Mouse (Mus musculus) forebrain, embryonic 11.5 days (tissue): ENCODE data around the gene Lmtk3. TPM values are rescaled to one million over a fixed set of nuclear protein-coding genes. Genes with fewer than 3 reads are reported as not detected.

Experiments
- ATAC-seq: fragments of 200-750 bp; cut with Nextera tagmentation; replicated peaks from 2 replicates; pipeline ENCODE4 v1.8.0; 2017; ENCODE audit warnings: moderate TSS enrichment; ENCODE audit not compliant: low FRiP score
- DNase-seq: peaks from one replicate; pipeline ENCODE4 v3.0.0-alpha.2; 2017; ENCODE audit warnings: low spot score
- H3K27ac ChIP-seq: fragments of 300-500 bp; sonication (generic); 2 replicates; pipeline ENCODE4 v1.5.1; 2014; ENCODE audit warnings: low read depth, low read length
- H3K27me3 ChIP-seq: fragments of 300-500 bp; sonication (generic); 2 replicates; pipeline ENCODE4 v1.6.1; 2014; ENCODE audit warnings: mild to moderate bottlenecking, low read length, mixed read lengths; ENCODE audit not compliant: control insufficient read depth, insufficient read depth
- H3K36me3 ChIP-seq: fragments of 300-500 bp; sonication (generic); 2 replicates; pipeline ENCODE4 v1.6.1; 2014; ENCODE audit warnings: mild to moderate bottlenecking, low read length, moderate library complexity, mixed read lengths; ENCODE audit not compliant: control insufficient read depth, insufficient read depth
- H3K4me1 ChIP-seq: fragments of 300-500 bp; sonication (generic); replicated peaks from 2 replicates; pipeline ENCODE4 v1.6.1; 2014; ENCODE audit warnings: low read length, mixed read lengths; ENCODE audit not compliant: control insufficient read depth, insufficient read depth
- H3K4me2 ChIP-seq: fragments of 300-500 bp; sonication (generic); 2 replicates; pipeline ENCODE4 v1.6.1; 2014; ENCODE audit warnings: low read depth, mild to moderate bottlenecking, low read length, moderate library complexity, mixed read lengths; ENCODE audit not compliant: severe bottlenecking
- H3K4me3 ChIP-seq: fragments of 300-500 bp; sonication (generic); 2 replicates; pipeline ENCODE4 v1.5.1; 2014; ENCODE audit warnings: low read depth, low read length
- H3K9ac ChIP-seq: fragments of 300-500 bp; sonication (generic); 2 replicates; pipeline ENCODE4 v1.6.1; 2014; ENCODE audit warnings: low read length
- H3K9me3 ChIP-seq: fragments of 300-500 bp; sonication (generic); 2 replicates; pipeline ENCODE4 v1.6.1; 2016; ENCODE audit warnings: low read length, mixed read lengths; ENCODE audit not compliant: control insufficient read depth
- WGBS: fragments of 180-500 bp; shearing (Covaris S2); extraction: QIAGEN DNeasy Blood & Tissue Kit; methylation state at CpG from one replicate; pipeline ENCODE4 v1.1.7; 2014; 5-methylcytosine and 5-hydroxymethylcytosine counted together
- polyA plus RNA-seq: library from polyadenylated mRNA; unstranded; fragments of >200 nt; fragmentation: Nextera tagmentation; extraction: Ambion mirVana; gene quantifications from 2 replicates; pipeline ENCODE4 v1.2.1, GENCODE M21; 2014

Lmtk3 gene
- polyA plus RNA-seq, 1 experiment from 2014 or later: 5.2 TPM

- H3K4me1 ChIP-seq: peaks cover 20% of the 10 kb centered on the region
- H3K4me3 ChIP-seq: peak overlapping the region; percentile 92
- peaks cover 15% of the 10 kb centered on the region for H3K36me3 ChIP-seq
- H3K27ac ChIP-seq: no peak overlapping the region
- H3K9ac ChIP-seq: peak overlapping the region; percentile 85
- ATAC-seq (peak; percentile 11; the same call in 1 of the 2 replicates), DNase-seq (peak; percentile 75)
- no peaks in the 10 kb centered on the region for H3K9me3 ChIP-seq
- H3K4me2 ChIP-seq: peak overlapping the region; percentile 88
- no peaks in the 10 kb centered on the region for H3K27me3 ChIP-seq
- WGBS: 10% methylated on average over 17 of the region's 17 CpGs
Observed at GRCm38 (mm10) chr7:45786661-45787413, 3.3 kb downstream of the Lmtk3 start.

GRCm38 (mm10) chr7:45787642-45788041 lies 4.1 kb downstream of the Lmtk3 start:
- Histone ChIP-seq H3K27me3 (no peaks in the 10 kb centered on the region), H3K9me3 (no peaks in the 10 kb centered on the region), H3K4me3 (no peak overlapping the region), H3K36me3 (peaks cover 15% of the 10 kb centered on the region), H3K4me2 (no peak overlapping the region), H3K9ac (no peak overlapping the region), H3K27ac (no peak overlapping the region), H3K4me1 (peaks cover 20% of the 10 kb centered on the region)
- WGBS: 90% methylated on average over 22 of the region's 22 CpGs
- ATAC-seq (no peak), DNase-seq (peak; percentile 49)

- ATAC-seq: no peak
- no peak overlapping the region for H3K9ac ChIP-seq
- no peak overlapping the region for H3K27ac ChIP-seq
- no peak overlapping the region for H3K4me2 ChIP-seq
- WGBS: 83% methylated on average over 6 of the region's 6 CpGs
- no peak overlapping the region for H3K4me3 ChIP-seq
- peaks cover 9% of the 10 kb centered on the region for H3K4me1 ChIP-seq
- peaks cover 15% of the 10 kb centered on the region for H3K36me3 ChIP-seq
- no peaks in the 10 kb centered on the region for H3K9me3 ChIP-seq
- DNase-seq: no peak
- H3K27me3 ChIP-seq: no peaks in the 10 kb centered on the region
Observed at GRCm38 (mm10) chr7:45790721-45791120, 7.2 kb downstream of the Lmtk3 start.

- no peak overlapping the region for H3K4me2 ChIP-seq
- H3K9ac ChIP-seq: no peak overlapping the region
- no peak for DNase-seq
- H3K27me3 ChIP-seq: peaks cover 2% of the 10 kb centered on the region
- WGBS: 84% methylated on average over 17 of the region's 17 CpGs
- no peak overlapping the region for H3K4me3 ChIP-seq
- no peak overlapping the region for H3K27ac ChIP-seq
- no peaks in the 10 kb centered on the region for H3K9me3 ChIP-seq
- no peak for ATAC-seq
- H3K4me1 ChIP-seq: peaks cover 3% of the 10 kb centered on the region; the same call in 1 of the 2 replicates
- peaks cover 15% of the 10 kb centered on the region for H3K36me3 ChIP-seq
Observed at GRCm38 (mm10) chr7:45791756-45792490, 8.4 kb downstream of the Lmtk3 start.

GRCm38 (mm10) chr7:45793240-45793639 lies 9.7 kb downstream of the Lmtk3 start:
- H3K4me1 ChIP-seq: peaks cover 7% of the 10 kb centered on the region
- peaks cover 7% of the 10 kb centered on the region for H3K27me3 ChIP-seq
- no peak overlapping the region for H3K4me3 ChIP-seq
- peak; percentile 50 for DNase-seq
- H3K4me2 ChIP-seq: no peak overlapping the region
- H3K9ac ChIP-seq: no peak overlapping the region
- H3K36me3 ChIP-seq: peaks cover 13% of the 10 kb centered on the region
- no peak for ATAC-seq
- WGBS: 85% methylated on average over 24 of the region's 24 CpGs
- H3K9me3 ChIP-seq: no peaks in the 10 kb centered on the region
- no peak overlapping the region for H3K27ac ChIP-seq

GRCm38 (mm10) chr7:45793969-45794585 lies 10.5 kb downstream of the Lmtk3 start:
- H3K9ac ChIP-seq: no peak overlapping the region
- no peak overlapping the region for H3K4me3 ChIP-seq
- peaks cover 11% of the 10 kb centered on the region for H3K4me1 ChIP-seq
- WGBS: 85% methylated on average over 33 of the region's 44 CpGs
- no peak overlapping the region for H3K27ac ChIP-seq
- H3K9me3 ChIP-seq: no peaks in the 10 kb centered on the region
- H3K27me3 ChIP-seq: peaks cover 11% of the 10 kb centered on the region
- H3K36me3 ChIP-seq: peaks cover 12% of the 10 kb centered on the region
- ATAC-seq: no peak
- no peak overlapping the region for H3K4me2 ChIP-seq
- peak; percentile 53 for DNase-seq

GRCm38 (mm10) chr7:45794971-45795370 lies 11.4 kb downstream of the Lmtk3 start:
- H3K9ac ChIP-seq: no peak overlapping the region
- H3K4me1 ChIP-seq: peaks cover 11% of the 10 kb centered on the region
- WGBS: 93% methylated on average over 29 of the region's 29 CpGs
- no peak overlapping the region for H3K4me2 ChIP-seq
- no peak overlapping the region for H3K27ac ChIP-seq
- no peak for ATAC-seq
- no peak overlapping the region for H3K4me3 ChIP-seq
- H3K27me3 ChIP-seq: peaks cover 14% of the 10 kb centered on the region
- H3K36me3 ChIP-seq: peaks cover 4% of the 10 kb centered on the region
- H3K9me3 ChIP-seq: no peaks in the 10 kb centered on the region
- DNase-seq: peak; percentile 52

- DNase-seq: no peak
- peaks cover 2% of the 10 kb centered on the region; the same call in 1 of the 2 replicates for H3K36me3 ChIP-seq
- WGBS: 36% methylated on average over 6 of the region's 6 CpGs
- H3K4me1 ChIP-seq: peaks cover 14% of the 10 kb centered on the region
- H3K9ac ChIP-seq: no peak overlapping the region
- no peaks in the 10 kb centered on the region for H3K9me3 ChIP-seq
- no peak overlapping the region for H3K4me2 ChIP-seq
- no peak overlapping the region for H3K4me3 ChIP-seq
- H3K27ac ChIP-seq: no peak overlapping the region
- ATAC-seq: no peak
- H3K27me3 ChIP-seq: peaks cover 14% of the 10 kb centered on the region
Observed at GRCm38 (mm10) chr7:45796950-45797349, 13.4 kb downstream of the Lmtk3 start.
